Mouse (Mus musculus): Measurements from ENCODE around the gene Peli2. TPM values are rescaled to one million over a fixed set of nuclear protein-coding genes. Genes with fewer than 3 reads are reported as not detected.

The Peli2 gene
- polyA plus RNA-seq, 1 experiment from 2014 or later: 10.4 TPM

DNA sequence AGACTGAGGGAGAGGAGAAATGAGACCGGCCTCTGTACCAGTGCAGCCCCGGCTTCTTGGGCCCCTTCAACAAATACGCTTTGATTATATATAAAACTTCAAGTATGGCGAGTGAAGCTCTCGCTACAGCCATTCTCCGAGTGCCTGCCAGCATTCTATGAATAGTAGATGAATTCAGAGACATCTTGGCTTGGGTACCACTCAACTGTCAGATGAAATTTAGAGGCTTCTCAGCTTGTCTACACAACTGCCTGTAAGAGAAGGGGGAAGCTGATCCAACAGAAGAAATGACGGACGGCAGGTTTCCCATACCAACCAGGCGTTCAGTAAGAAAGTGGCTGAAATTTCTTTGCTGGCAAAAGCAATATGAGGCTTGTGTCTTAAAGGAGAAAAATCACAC is 126.3 kb downstream of the Peli2 start:
- 86% methylated on average over 9 of the region's 9 CpGs for WGBS
- Histone ChIP-seq H3K36me3 (peaks cover 14% of the 10 kb centered on the region), H3K4me2 (replicated peaks) (no peak overlapping the region), H3K9me3 (no peaks in the 10 kb centered on the region), H3K4me1 (peaks cover 4% of the 10 kb centered on the region; the same call in 1 of the 2 replicates), H3K4me3 (no peak overlapping the region), H3K27me3 (no peaks in the 10 kb centered on the region), H3K27ac (no peak overlapping the region), H3K9ac (no peak overlapping the region)
- no peak for ATAC-seq (ENCODE audit: low FRiP score, low read depth)

DNA sequence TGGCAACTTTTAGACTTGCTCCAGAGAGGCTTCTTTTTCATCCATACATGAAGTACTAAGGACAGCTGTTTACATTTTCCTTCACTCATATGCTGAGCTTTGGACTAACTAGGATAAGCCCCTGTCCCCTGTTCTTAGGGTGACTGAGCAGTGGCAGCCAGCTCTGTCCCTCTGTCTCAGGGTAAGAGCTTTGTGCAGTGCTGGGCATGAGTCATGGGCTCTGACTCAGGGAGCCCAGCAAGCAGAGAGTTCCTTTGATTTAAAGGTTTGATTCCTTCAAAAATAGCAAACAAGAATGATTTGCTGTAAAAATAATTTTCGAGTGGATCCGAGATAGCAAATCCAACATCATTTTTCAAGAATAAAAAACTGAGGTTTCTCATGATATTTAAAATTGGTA is 128.8 kb downstream of the Peli2 start:
- Histone ChIP-seq H3K9ac (no peak overlapping the region), H3K9me3 (no peaks in the 10 kb centered on the region), H3K4me2 (replicated peaks) (no peak overlapping the region), H3K27ac (no peak overlapping the region), H3K36me3 (peaks cover 24% of the 10 kb centered on the region), H3K27me3 (no peaks in the 10 kb centered on the region), H3K4me1 (peaks cover 4% of the 10 kb centered on the region; the same call in 1 of the 2 replicates), H3K4me3 (no peak overlapping the region)
- 93% methylated on average over 2 of the region's 2 CpGs for WGBS
- ATAC-seq (ENCODE audit: low FRiP score, low read depth): no peak

DNA sequence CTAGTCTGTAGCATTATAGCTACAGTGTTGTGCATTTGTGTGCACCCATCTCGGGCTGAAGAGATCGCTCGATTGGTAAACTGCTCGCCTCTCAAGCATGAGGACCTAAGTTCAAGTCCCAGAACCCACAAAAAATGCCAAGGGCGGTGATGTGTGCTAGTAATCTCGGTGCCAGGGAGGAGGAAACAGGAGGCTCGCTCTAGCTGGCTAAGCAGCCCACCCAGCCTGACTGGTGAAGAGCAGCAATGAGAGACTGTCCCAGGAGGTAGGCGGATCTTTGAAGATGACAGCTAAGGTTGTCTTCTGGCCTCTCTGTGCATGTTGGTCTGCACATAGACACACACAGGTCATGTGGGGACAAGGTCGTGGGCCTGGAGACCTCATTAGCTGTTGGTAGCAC is 129.3 kb downstream of the Peli2 start:
- Histone ChIP-seq H3K9ac (no peak overlapping the region), H3K4me3 (no peak overlapping the region), H3K4me1 (peaks cover 4% of the 10 kb centered on the region; the same call in 1 of the 2 replicates), H3K9me3 (no peaks in the 10 kb centered on the region), H3K27me3 (no peaks in the 10 kb centered on the region), H3K4me2 (replicated peaks) (no peak overlapping the region), H3K27ac (no peak overlapping the region), H3K36me3 (peaks cover 19% of the 10 kb centered on the region)
- no peak for ATAC-seq (ENCODE audit: low FRiP score, low read depth)
- 93% methylated on average over 9 of the region's 9 CpGs for WGBS

DNA sequence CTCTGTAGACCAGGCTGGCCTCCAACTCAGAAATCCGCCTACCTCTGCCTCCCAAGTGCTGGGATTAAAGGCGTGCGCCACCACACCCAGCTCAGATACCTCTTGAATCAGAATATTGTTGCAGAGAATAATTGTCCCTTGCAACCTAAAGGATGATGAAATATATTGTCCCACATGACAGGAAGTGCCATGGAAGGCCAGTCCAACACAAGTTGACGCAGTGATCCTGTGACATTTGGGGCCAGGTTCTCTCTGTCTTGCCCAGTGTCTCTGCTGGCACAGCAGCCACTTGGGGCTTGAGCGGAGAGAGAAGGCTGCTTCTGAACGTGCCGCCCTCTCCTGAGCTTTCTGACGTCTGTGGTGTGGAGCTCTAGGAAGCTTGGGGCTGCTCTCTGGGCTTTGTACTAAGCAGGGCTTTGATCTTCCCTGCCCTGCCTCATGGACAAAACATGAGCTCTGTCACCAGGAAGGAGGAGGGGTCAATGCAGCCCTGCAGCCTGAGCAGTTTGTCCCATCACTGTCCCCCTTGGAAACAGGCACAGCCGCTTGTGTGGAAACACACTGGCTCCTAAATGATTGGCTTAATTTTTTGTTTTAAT is 130.9 kb downstream of the Peli2 start:
- no peak for ATAC-seq (ENCODE audit: low FRiP score, low read depth)
- Histone ChIP-seq H3K4me3 (no peak overlapping the region), H3K27me3 (no peaks in the 10 kb centered on the region), H3K4me2 (replicated peaks) (no peak overlapping the region), H3K36me3 (peaks cover 23% of the 10 kb centered on the region), H3K4me1 (peaks cover 4% of the 10 kb centered on the region; the same call in 1 of the 2 replicates), H3K27ac (no peak overlapping the region), H3K9me3 (no peaks in the 10 kb centered on the region), H3K9ac (no peak overlapping the region)
- 55% methylated on average over 9 of the region's 9 CpGs for WGBS

DNA sequence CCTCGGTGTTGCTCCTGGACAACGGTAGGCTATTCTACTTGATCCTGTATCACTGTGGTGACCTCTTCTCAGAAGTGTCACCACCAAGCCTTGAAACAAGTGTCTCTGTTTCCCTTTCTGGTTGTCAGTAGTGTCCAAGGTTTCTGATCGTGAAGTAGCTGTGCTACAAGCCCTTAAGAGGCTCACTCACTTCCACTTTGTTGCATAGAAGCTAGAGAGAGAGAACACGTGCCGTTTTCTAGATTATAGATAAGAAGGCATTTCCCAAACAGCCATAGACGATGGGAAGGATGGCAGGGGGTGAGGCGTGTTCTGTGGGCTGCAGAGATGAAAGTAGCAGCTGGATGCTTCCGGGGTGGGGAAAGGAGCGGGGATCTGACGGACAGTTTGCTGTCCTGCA is 132.6 kb downstream of the Peli2 start:
- no peak overlapping the region for H3K9ac ChIP-seq
- no peak for ATAC-seq (ENCODE audit: low FRiP score, low read depth)

DNA sequence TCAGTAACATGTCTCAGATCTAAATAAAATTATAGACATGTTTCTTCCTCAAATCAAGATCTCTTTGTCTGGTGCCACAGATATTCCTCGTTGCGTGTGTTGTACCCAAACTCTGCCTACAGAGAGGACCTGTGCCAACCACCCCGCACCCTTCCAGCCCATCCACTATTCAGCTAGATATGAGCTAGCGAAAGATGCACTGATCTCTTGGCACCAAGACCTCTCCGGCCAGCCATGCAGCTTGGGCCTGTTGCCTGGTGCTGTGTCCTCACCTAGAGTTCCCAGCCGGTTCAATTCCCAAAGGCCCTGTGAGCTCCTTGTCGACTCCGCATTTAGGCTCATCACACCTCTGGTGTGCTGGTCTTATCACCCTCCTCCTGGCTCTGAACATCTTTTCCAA is 134.1 kb downstream of the Peli2 start:
- WGBS: 88% methylated on average over 8 of the region's 8 CpGs
- H3K9ac ChIP-seq: no peak overlapping the region
- no peak overlapping the region for H3K4me3 ChIP-seq
- H3K4me2 ChIP-seq (replicated peaks): no peak overlapping the region
- H3K27ac ChIP-seq: no peak overlapping the region
- no peaks in the 10 kb centered on the region for H3K9me3 ChIP-seq
- H3K27me3 ChIP-seq: no peaks in the 10 kb centered on the region
- ATAC-seq (ENCODE audit: low FRiP score, low read depth): no peak
- H3K36me3 ChIP-seq: peaks cover 29% of the 10 kb centered on the region
- peaks cover 7% of the 10 kb centered on the region for H3K4me1 ChIP-seq

More for the DNA sequence above, 132.6 kb downstream of the Peli2 start:
- Histone ChIP-seq H3K4me1 (peaks cover 4% of the 10 kb centered on the region; the same call in 1 of the 2 replicates), H3K9me3 (no peaks in the 10 kb centered on the region), H3K27ac (no peak overlapping the region), H3K27me3 (no peaks in the 10 kb centered on the region), H3K4me3 (no peak overlapping the region), H3K36me3 (peaks cover 29% of the 10 kb centered on the region), H3K4me2 (replicated peaks) (no peak overlapping the region)
- WGBS: 79% methylated on average over 10 of the region's 10 CpGs

DNA sequence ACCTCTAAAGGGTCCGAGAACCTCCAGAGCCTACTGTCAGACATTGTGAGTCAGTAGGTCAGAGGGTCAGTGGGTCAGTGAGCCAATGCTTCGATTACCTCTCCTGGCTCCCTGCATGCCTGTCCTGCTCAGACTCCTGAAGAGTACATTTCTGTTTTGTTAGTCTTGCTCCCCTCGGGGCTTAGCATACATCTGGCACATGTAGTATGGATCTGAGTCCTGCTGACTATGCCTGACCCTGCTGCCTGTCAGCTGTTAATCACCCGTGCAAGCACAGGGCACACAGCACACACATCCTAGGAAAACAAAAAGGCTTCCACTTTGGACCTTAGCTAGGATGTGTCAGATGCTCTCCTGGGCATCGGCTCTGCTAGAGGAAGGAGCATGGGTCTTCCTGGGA is 134.7 kb downstream of the Peli2 start:
- H3K9ac ChIP-seq: no peak overlapping the region
- H3K27ac ChIP-seq: no peak overlapping the region
- peaks cover 29% of the 10 kb centered on the region for H3K36me3 ChIP-seq
- peaks cover 10% of the 10 kb centered on the region for H3K4me1 ChIP-seq
- H3K4me2 ChIP-seq (replicated peaks): no peak overlapping the region
- no peaks in the 10 kb centered on the region for H3K9me3 ChIP-seq
- 41% methylated on average over 5 of the region's 5 CpGs for WGBS
- no peaks in the 10 kb centered on the region for H3K27me3 ChIP-seq
- no peak overlapping the region for H3K4me3 ChIP-seq
- ATAC-seq (ENCODE audit: low FRiP score, low read depth): no peak

DNA sequence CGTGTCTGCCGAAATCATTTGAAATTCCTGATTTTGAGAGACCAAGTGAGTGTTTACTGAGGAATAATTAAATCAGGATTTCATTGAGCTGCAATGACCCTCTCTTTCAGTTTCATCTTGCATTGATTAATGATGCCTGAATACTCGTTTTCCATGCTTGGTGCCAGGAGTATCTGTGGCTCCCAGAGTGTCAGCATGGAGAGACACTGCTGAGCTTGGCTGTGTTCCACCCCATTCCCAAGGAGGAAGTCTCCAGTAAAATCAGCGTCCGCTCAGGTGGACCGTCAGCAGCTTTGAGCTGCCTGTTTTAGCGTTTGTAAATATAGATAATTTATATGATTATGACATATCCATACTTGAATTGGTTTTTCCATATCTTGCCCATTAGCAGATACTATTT is 137.1 kb downstream of the Peli2 start:
- WGBS: 75% methylated on average over 7 of the region's 7 CpGs
- ATAC-seq (ENCODE audit: low FRiP score, low read depth): no peak
- H3K4me2 ChIP-seq (replicated peaks): no peak overlapping the region
- H3K4me3 ChIP-seq: no peak overlapping the region
- no peak overlapping the region for H3K27ac ChIP-seq
- H3K36me3 ChIP-seq: peaks cover 21% of the 10 kb centered on the region
- no peaks in the 10 kb centered on the region for H3K9me3 ChIP-seq
- no peak overlapping the region for H3K9ac ChIP-seq
- H3K27me3 ChIP-seq: no peaks in the 10 kb centered on the region
- H3K4me1 ChIP-seq: peaks cover 10% of the 10 kb centered on the region

DNA sequence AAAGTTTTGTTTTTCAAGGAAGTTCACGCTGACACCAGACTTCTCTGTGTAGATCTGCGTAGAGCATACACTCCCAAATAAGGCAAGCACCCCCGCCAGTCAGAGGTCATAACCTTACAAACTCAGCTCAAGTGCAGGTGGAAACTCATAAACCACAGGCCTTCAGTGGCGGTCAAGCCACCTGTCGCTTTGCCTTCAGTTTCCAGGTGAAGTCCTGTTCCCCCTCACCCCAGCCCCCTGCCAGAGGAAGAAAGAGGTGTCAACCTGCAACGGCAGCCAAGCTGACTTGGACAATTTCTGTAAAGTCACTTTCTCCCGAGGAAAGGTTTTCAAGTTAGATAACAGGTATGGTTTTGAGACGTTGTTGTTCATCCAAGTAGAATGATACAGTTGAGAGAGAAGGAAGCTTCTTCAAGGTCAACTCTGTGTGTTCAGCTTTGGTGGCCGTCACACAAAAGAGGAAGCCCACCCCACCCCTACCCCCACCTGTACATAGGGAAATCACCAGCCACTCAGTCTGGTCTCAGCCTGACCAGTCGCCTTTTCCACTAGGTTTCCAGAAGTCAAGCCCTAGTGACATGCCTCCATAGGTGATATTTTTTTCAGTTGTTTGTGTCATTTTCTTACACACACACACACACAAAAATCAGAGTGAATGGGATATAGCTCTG is 138.2 kb downstream of the Peli2 start:
- H3K4me3 ChIP-seq: no peak overlapping the region
- WGBS: 73% methylated on average over 10 of the region's 10 CpGs

DNA sequence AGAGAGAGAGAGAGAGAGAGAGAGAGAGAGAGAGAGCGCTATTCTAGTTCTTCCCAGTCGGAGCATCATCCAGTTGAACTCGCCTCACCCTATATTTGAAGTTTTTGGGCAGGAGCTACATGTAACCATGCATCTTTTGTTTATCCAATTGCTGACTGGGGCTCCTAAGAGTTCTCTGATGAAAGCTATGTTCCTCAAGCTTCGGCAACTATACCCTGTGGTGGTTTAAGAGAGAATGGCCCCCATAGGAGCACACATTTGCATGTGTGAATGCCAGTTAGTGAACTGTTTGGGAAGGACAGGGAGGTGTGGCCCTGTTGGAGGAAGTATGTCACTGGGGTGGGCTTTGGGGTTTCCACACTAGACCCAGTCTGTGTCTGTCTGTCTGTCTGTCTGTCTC is 142.5 kb downstream of the Peli2 start:
- Histone ChIP-seq H3K4me2 (replicated peaks) (no peak overlapping the region), H3K4me3 (no peak overlapping the region), H3K9ac (no peak overlapping the region), H3K36me3 (no peaks in the 10 kb centered on the region), H3K4me1 (peaks cover 6% of the 10 kb centered on the region; the same call in 1 of the 2 replicates), H3K27me3 (no peaks in the 10 kb centered on the region), H3K27ac (no peak overlapping the region), H3K9me3 (peaks cover 4% of the 10 kb centered on the region; the same call in 1 of the 2 replicates)
- ATAC-seq (ENCODE audit: low FRiP score, low read depth): no peak
- WGBS: 93% methylated on average over 4 of the region's 4 CpGs

More for the DNA sequence above, 138.2 kb downstream of the Peli2 start:
- ATAC-seq (ENCODE audit: low FRiP score, low read depth): no peak
- Histone ChIP-seq H3K27ac (no peak overlapping the region), H3K4me2 (replicated peaks) (no peak overlapping the region), H3K9ac (no peak overlapping the region), H3K27me3 (no peaks in the 10 kb centered on the region), H3K36me3 (peaks cover 13% of the 10 kb centered on the region), H3K4me1 (peaks cover 10% of the 10 kb centered on the region), H3K9me3 (peaks cover 4% of the 10 kb centered on the region; the same call in 1 of the 2 replicates)

DNA sequence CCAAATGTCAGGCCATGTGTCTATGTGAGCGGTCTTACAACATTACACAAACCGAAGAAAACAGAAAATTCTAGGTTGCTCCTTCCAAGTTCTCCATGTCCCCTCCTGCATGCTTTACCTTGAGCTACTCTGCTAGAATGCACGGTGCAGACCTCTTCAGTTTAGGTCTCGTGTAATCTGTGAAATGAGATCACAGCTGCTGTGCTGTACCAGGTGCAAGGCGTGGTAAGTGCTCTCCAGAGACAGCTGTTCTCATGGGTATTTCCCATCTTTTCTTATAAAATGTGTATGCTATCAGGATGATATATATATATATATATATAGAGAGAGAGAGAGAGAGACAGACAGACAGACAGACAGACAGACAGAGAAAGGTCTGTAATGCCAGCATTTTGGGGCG is 146.1 kb downstream of the Peli2 start:
- ATAC-seq (ENCODE audit: low FRiP score, low read depth): no peak
- Histone ChIP-seq H3K4me1 (no peaks in the 10 kb centered on the region), H3K4me3 (no peak overlapping the region), H3K9me3 (peaks cover 4% of the 10 kb centered on the region; the same call in 1 of the 2 replicates), H3K9ac (no peak overlapping the region), H3K36me3 (no peaks in the 10 kb centered on the region), H3K27me3 (no peaks in the 10 kb centered on the region), H3K27ac (no peak overlapping the region), H3K4me2 (replicated peaks) (no peak overlapping the region)
- 78% methylated on average over 6 of the region's 6 CpGs for WGBS

DNA sequence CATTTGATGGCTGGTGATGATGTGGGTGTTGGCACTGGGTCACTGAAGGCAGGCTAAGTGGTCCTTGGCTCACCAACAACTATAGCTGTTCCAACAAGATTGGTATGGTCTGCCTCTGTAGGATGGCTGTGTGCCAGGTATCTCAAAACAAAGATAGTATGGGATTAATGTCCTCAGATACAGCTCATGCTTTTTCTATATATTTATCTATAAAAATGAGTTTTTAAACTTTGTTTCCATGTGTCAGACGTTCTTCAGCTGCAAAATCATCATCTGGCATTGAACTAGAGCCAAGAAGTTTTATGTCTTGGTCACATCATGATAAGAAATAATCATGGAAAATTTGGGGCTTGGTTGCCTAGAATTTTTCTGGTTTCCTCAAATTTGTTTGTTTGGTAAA is 157.7 kb downstream of the Peli2 start:
- Histone ChIP-seq H3K27me3 (peaks cover 3% of the 10 kb centered on the region; the same call in 1 of the 2 replicates), H3K9me3 (no peaks in the 10 kb centered on the region), H3K4me3 (no peak overlapping the region), H3K9ac (no peak overlapping the region), H3K36me3 (no peaks in the 10 kb centered on the region), H3K4me2 (replicated peaks) (no peak overlapping the region), H3K4me1 (no peaks in the 10 kb centered on the region), H3K27ac (no peak overlapping the region)
- no peak for ATAC-seq (ENCODE audit: low FRiP score, low read depth)
- WGBS: 61% methylated on average over 1 of the region's 1 CpGs

Data from limb, embryonic 13.5 days (tissue).